Mouse (Mus musculus): ENCODE data around the gene Col1a2.

The Col1a2 gene

DNA sequence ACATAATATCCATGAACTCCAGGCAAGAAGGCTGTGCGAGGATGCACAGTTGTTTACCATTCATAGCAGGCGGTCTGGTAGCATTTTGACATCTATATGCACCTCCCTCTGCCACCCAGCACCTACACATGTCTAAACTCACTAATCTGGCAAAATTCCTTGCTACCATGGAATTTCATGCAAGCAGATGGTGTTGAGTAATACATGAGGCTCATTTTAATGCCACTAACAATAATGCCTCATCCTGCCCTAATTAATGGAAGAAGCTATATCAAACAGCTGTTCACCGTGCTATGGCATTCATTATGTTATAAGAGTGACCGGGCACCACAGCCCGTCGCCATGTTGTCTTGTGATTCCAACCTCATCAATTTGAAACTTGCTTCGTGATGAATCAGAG, 23.8 kb downstream of the Col1a2 start:
- no peak for DNase-seq

DNA sequence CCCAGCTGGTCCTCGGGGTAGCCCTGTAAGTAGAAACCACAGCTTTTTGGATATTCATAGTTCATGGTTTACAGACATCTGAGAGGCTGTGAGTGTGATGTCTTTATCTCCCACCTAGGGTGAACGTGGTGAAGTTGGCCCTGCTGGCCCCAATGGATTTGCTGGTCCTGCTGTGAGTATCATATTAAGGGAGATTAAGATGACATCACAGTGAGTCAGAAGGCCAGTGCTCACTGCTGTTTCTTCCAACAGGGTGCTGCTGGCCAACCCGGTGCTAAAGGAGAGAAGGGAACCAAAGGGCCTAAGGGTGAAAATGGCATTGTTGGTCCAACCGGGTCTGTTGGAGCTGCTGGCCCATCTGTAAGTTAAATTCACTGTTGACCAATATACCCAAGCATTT, 26.4 kb downstream of the Col1a2 start:
- no peak for DNase-seq

DNA sequence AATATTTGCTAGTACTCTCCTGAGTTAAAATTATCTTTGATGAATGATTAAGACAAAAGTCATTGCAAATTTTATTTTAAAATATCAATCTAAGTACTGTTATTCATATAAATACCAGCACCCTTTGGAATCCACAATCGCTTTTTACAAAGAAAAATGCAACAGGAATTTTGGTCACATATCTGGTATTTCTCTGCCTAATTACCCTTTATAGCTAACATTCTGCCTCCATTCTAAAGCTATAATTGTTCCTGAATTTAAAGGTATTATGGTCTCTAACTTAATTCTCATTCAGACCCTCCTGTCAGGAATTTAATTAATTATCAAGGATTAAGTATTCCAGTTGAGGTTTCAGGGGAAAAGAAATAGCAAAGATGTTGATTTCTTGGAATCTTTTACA, 28.3 kb downstream of the Col1a2 start:
- no peak for DNase-seq

DNA sequence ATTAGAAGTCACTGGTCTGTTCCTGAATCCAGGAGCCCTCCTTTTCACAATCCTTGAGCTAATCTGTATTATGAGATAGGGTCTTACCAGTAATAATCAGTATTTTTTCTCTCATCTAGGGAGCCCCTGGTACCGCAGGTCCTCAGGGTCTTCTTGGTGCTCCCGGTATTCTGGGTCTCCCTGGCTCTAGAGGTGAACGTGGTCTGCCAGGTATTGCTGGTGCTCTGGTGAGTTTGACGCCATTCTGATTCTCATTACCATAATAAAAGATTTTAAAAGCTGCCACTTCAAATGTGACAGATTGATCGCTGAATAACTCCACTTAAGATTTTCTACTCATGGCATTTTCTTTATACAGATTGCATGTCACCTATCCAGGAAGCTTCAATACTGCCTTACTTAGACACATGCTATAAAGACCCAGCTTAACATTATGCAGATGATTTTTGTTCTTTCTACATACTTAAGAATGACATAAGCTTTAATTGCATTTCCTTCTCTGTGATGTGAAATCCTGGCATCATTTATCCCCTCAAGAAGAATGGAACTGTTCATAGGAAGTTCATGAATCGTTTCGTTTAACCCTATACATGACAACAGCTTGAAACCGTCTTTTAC, 30.0 kb downstream of the Col1a2 start:
- DNase-seq, result no peak

DNA sequence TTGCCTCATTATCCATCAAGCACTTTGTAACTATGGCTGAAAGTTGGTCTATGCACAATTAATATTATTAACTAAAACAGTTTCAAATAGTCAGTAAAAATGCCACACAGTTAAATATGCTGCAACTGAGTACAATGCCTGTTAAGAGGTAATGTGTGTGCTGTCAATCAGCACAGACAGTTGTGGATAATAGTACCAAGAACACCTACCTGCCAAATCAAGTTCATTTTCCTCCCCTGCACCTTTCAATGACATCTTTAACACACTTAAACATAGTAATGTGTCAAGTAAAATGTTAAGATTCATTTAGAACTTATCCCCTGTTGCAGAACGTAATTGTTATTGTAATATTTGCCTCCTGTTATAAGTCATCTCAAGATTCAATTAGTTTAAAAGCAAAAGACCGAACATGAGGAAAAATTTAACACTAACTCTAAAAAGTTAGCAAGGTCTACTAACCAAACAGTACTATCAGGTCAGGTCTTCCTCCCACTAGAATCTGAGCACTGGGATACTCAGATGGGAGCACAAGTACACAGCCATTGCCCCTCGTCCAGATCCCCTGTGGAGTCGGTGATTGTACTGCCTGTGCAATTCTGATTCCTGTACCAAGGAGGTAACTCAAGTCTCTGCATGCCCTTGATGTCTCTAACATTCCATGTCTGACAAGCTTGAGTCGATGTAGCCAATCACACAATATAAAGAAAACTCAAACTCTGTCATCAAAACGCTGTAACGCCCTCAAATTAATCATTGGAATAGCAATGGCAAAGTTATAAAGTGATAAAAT, 37.5 kb downstream of the Col1a2 start:
- DNase-seq, result no peak

DNA sequence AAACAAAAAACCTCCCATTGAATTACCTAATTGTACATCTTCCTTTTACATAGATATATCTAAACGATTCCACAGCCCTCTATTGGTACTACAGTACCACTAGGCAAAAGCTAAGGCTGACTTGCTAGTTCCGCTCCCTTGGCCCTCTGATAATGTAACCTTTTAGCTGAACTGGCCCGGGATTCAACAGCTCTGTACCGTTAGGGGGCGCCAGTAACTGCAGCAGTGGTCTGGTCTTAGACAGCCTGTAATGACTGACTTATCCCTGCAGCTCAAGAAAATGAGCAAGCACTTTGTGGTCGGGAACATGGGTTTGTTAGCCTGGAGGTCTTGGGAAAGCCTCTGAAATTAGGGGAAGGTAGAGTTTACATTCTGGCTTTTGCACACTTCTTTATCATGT, 39.9 kb downstream of the Col1a2 start:
- DNase-seq, result peak; percentile 39 to 52

DNA sequence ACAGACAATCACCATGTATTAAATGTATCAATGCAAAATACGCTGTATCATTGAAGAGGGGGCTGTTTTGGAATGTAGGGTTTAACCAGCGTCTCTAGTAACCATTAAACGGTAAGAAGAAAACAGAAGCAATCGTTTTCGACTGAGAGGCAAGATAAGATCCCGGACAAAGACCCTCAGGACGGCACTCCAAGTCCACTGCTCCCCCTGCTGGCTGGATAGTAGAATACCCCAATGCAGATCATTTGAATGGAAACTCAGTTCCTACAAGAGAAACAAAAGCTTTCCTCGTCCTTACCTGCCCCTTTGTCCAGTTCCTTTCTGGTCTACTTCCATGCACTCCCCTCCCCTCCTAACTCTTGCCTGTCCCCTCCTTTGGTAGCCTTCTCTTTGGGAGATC, 41.1 kb downstream of the Col1a2 start:
- DNase-seq, result peak; percentile 67 to 70

DNA sequence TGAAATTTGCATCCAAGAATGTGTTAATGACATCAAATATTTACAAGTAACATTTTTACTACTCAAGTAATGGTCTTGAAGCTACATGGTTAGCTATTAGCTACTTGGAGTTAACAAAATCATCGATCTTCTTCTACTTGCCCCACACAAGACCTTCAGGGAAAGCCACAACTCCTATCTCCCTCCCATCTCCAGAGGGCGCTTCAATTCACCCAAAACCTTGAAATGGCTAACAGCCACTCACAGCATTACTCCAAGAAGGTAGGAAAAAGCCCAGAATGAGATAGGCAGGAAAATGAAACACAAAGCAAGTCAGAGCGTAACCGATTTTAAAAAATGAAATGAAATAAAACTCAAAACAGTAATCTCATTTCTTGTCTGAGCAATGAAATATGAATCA, 44.3 kb downstream of the Col1a2 start:
- no peak for DNase-seq

DNA sequence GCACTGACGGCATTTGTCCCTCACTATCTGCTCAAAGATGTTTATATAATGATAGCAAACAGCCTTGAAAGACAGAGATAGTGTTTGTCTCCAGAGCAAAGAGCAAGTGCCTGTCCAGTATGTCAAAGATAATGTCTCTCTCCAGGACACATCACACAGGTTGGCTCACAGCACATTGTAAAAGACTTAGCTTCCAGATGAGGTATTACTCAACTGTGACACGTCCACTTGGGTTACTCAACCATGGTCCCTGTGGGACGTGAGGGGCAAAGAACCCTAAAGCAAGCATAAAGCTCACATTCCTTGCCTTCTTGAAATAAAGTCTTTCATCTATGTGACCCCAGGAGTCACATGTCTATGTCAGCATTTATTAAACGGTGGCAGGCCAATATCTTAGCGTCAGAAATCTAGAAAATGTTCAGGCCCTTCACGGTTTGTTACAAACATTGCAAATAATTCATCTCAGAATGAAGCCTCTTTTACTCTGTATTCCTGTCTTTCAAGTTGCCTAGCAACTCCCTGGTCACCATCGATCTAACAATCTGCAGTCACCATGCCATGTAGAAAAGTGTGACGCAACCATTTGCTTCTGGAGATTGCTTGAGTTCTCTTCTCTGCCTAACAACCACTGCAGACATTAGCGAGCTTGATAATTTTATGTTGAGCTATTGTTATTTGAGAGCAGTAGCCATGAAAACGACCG, 45.4 kb downstream of the Col1a2 start:
- no peak for DNase-seq

DNA sequence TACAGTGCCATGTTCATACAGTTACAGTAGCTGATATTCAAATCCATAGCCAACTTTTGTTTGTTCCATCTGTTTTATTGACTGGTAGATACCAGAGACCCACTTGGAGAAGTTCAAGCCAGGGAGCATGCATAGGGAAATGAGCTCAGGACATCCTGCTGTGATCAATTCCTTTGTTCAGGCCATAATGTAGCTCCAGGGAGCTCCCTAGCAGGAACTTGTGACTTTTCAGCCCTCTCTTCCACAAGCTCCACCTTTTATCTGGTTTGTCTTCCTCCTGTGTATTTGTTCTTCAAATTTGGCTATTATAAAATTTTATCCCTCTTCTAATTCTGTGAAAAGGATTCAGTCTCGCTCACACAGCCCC, 45.9 kb downstream of the Col1a2 start:
- DNase-seq, result no peak

DNA sequence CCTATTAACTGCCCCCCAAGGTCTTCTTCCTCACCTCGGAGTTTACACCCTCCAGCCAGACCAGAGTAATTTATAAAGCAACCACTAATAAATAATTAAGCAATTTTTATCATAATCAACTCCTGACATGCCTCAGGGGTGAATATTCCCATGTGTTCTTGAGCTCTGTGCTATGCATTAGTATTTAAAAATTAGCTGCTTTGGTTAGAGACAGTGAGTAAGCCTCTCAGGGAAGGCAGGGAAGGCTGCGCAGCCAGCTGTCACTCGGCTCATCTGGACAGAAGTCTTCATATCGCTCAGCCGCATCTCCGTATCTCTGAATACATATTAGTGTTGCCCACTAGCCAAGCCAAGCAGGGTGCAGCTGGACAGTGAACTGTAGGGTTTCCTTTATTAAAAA, 50.8 kb downstream of the Col1a2 start:
- no peak for DNase-seq

DNA sequence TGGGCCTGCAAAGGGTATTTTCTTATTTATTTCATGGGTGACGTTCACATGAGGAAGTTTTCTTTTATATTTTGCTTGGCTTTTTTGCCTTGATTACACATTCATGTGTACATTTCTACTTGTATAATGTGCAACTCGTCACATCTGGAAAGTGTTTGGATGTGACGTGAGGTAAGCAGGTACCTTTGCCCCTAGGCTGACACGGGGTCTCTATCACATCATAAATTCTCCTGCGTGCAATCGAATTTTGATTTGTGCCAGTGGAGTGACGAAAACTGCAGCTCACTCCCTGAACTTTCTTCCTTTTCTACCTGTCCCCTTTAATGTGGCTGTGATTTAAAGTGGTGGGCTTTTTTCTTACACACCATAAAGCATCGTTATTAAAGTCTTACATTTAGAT, 52.5 kb downstream of the Col1a2 start:
- no peak for DNase-seq

DNA sequence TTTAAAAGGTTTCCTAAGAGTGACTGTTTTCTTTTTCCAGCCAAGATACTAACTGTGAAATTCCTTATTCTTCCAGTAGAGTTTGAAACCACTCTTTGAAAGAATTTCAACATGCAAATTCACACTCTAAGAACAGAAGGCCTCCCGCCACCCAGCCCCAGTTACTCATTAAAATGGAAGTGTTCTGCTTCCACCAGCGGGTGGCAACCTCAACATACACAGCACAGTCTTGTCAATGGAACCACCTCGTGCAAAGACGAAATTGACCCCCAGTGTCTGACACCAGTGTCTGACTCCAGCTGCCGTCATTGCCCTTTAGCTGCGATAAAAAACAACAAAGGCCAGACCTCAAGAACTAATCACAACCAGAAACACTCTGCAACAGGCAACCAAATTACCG, 53.1 kb downstream of the Col1a2 start:
- peak; percentile 5 to 8 for DNase-seq

DNA sequence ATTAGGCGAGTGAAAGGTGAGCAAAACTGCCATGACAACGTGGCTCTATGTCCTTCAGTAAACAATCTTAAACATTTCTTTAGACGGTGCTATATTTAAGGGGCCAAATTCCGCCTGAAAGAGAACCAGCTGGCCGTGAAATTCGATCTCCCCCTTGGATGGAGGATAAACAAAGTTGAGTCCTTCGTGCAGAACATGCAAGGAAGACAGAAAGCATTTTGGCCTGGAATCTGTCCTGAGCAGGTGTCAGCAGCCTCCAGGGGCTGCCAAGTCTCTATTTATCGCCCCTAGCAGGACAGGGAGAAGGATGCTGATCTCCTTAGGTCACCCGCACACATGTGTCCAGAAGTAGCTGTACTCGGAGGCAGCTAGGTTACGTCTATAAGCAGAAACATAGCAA, 56.5 kb downstream of the Col1a2 start:
- no peak for DNase-seq

DNA sequence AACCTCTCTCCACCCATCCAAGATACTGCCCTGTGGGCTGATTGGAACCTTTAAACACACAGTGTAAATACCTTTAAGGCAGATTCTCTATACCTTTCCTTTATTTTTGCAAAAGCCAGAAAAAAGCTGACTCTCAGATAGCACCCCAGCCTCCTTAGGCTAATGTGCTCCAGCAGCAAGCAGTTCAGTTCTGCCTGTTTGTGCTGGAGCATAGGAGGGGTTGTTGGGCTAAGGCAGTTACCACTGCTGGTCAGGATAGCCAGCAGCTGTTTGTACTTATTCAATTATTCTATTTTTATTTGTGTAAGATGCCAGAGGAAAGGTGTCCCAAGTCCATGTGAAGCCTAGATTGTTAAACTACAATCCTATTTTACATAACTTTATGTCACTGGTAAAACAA, 57.0 kb downstream of the Col1a2 start:
- DNase-seq, result no peak

DNA sequence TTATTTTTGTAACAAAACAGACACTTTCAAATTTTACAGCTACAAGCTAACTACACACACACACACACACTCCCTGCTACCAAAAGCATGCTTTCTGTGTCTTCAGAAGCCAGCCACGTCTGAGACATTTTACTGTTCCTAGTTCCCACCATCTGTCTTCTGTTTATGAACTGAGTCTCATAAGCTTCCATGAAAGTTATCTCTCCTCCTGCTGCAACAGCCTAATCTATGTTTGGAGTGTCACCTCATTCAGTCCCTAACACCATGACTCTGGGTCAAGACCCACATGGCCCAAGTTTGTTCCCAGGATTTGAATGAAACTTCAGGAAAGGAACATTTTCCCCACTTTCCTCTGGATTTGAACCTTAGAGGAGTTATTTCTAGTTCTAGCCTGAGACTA, 57.8 kb downstream of the Col1a2 start:
- no peak for DNase-seq

DNA sequence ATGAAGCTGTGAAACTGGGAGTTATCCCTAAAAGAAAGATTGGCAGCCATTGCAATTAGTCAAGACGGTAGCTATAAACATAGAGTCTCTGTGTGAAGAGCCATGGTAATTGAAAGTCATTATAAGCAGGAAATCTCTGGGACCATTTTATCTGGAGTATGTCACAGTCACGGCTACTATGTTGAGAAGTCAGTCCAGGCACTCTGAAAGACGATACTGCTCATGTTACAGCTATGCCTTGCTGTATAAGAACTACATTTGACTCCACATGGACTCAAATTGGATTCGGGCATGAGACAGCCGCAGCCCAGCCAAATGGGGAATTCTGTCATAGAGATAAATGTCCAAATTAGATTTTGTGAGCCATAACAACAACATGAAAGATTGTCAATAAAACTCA, 58.9 kb downstream of the Col1a2 start:
- DNase-seq, result no peak

DNA sequence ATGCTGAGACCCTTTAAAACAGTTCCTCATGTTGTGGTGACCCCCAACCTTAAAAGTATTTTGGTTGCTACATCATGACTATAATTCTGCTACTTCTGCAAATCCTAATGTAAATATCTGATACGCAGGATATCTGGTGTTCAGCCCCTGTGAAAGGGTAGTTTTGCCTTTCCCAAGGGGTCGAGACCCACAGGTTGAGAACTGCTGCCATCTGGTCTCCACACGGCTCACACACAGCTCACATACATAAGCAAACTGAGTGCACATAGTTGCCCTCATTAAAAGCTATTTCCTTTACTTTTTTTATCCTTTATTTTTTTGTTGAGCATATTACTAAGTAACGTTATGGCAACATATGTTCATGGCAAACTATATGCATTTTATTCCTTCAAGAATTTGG, 65.8 kb downstream of the Col1a2 start:
- DNase-seq, result no peak

DNA sequence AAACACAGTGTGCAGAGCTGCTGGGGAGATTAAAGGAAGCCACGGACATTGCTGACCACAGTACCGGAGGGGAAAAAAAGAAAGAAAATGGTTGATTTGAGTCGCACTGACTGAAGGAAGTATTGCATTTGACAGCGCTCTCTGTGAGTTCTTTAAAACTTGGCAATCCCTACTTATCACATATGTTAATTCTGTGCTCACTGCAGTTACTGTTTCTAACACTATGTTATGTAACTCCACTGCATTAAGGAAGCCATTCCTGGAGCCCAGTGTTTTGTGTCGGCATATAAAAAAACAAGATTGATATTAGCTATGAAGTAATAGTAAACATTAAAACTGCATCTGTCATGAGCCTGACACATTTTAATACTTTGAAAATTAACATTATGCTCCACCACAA, 73.1 kb downstream of the Col1a2 start:
- no peak for DNase-seq

DNA sequence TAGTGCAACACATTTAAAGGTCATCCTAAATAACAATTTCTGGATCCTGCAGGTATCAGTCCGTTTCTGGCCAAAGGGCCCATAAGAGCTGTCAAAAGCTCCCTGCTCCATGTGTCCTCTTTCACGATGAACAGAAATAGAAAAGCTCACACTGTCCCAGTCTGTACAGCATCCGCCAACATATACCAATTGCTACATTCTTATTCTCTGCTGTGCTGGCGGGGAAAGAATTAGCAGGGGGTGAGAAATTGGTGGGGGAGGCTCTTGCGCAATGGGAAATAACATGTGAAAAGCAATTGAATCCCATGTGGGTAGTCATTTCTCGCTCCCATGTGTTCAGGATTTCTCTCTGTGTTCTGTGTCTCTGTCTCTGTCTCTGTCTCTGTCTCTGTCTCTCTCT, 73.7 kb downstream of the Col1a2 start:
- DNase-seq, result no peak

DNA sequence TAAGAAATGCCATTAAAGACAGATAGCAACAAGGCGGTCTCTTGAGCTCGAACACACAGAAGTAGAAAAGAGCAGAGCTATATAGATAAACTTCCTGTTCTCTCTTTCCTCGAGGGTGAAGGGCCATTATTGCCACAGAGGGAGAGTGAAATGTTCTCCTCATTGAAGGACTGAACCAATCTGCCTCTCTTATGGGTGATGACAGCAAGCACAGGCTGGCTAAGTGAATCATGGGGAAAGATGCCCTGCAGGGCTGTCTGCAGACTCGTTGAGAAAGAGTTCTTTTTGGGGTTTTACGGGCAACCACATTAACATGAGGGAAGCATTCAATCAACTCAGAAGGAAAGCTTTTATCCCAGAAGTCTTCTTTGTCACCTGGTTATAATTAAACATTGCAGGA, 75.0 kb downstream of the Col1a2 start:
- DNase-seq, result no peak

DNA sequence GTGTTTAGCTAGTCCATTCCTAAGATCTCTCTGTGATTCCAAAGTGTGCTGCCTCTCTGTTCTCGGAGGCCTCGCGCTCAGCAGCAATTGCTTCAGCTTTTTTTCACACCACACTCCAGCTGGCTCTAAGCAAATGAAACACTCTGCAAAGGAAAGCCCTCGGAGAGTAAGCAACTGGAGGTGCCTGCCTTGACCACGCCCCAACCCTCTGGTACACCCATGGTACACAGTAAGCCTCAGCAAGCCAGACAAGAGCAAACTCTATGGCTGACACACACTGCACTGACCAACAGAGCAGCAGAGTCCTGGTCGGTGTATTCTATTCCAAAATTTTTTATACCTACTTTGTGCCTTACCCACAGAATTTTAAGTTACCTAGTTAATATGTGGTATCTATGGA, 78.9 kb downstream of the Col1a2 start:
- no peak for DNase-seq

DNA sequence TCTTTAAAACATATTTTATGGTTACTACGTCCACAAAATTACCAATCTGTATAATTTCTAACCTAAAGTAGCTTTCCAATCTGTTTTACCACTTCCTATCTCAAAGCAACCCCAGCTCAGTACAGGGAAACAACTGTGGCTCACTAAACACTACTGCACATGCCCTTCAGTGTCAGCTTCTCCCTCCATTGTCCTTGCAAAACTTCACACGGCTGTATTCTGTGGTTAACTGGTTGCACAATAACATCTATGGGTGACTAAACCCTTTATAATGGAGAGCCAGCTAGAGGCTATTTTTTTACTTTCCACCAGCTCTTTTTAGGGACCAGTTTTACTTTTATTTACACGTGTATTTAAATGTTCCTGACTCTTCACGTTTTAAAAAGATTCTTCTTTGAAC, 83.3 kb downstream of the Col1a2 start:
- no peak for DNase-seq

DNA sequence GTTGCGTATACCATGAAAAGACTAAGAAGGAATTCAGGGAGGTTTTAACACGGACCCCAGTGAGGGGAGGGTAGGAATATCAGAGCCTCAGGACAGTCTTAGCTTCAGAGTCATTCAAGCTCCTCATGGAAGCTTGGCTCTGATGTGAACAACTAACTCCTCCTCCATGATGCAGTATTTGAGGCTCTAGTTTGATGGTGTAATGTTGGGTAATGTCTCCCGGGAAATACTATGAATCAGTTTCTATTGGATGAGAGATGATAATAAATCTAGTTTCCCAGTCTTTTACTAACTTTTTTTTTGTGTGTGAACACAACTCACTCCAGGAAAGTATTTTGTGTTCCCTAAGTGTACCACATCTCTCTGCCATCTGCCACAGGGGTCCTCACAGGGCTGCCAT, 84.1 kb downstream of the Col1a2 start:
- no peak for DNase-seq

DNA sequence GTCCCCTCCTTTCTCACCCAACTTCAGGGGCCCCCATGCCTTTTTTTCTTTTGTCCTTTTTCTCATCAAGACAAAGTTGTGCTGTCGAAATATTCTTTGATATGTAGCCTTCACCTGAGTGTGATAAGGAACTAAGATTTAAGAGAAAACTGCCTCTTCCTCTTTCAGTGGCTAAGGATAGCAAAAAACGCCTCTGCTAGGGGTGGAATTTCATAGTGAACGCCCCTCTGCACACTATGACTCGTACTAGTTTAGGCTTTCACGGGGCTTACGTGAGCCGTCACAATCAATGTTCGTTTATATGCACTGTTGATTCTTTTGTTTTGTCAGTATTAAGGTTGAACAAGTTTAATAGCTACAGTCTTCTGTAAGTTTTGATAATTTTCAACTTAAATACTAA, 85.5 kb downstream of the Col1a2 start:
- no peak for DNase-seq

Data from B cell, adult 2 months (primary cell).